Mouse (Mus musculus) ES-E14 (cell line): ENCODE data around the gene Gm44502. TPM values are rescaled to one million over a fixed set of nuclear protein-coding genes. Genes with fewer than 3 reads are reported as not detected.
A peak's percentile ranks its signal among the peaks of the same experiment; 100 is the strongest.

ENCODE experiments used
- DNase-seq: peaks from one replicate; pipeline ENCODE4 v3.0.0-alpha.2; 2013; ENCODE audit warnings: low read depth, low spot score
- H3K27ac ChIP-seq: 2 replicates; pipeline ENCODE4 v1.5.1; 2012; ENCODE audit warnings: low read depth, mild to moderate bottlenecking, low read length, moderate library complexity, mixed read lengths; ENCODE audit not compliant: poor library complexity, insufficient read depth, severe bottlenecking
- H3K36me3 ChIP-seq: 2 replicates; pipeline ENCODE4 v1.6.1; 2012; ENCODE audit warnings: mild to moderate bottlenecking, low read length, moderate library complexity, mixed read lengths; ENCODE audit not compliant: control insufficient read depth, poor library complexity, insufficient read depth, severe bottlenecking
- H3K4me1 ChIP-seq, 2 experiments: fragments of 150-350 bp in 1 of 2; sonication (generic) in 1 of 2; 2 replicates each; pipeline ENCODE4 v1.6.1; 2012; ENCODE audit warnings: low read length in 2 of 2, mild to moderate bottlenecking in 1 of 2, mixed read lengths in 1 of 2; ENCODE audit not compliant: control insufficient read depth in 2 of 2, insufficient read depth in 2 of 2, poor library complexity in 1 of 2
- H3K4me3 ChIP-seq, 2 experiments: fragments of 150-350 bp in 1 of 2; sonication (generic) in 1 of 2; 2 replicates each; pipeline ENCODE4 v1.5.1; 2012; ENCODE audit warnings: low read length in 2 of 2, low read depth in 1 of 2, mild to moderate bottlenecking in 1 of 2, mixed read lengths in 1 of 2; ENCODE audit not compliant: insufficient read depth in 1 of 2, poor library complexity in 1 of 2, severe bottlenecking in 1 of 2
- H3K9ac ChIP-seq: 2 replicates; pipeline ENCODE4 v1.6.1; 2012; ENCODE audit warnings: low read depth, mild to moderate bottlenecking, low read length, mixed read lengths; ENCODE audit not compliant: poor library complexity, insufficient read depth, severe bottlenecking
- H3K9me3 ChIP-seq: fragments of 150-350 bp; sonication (generic); 2 replicates; pipeline ENCODE4 v1.6.1; 2012; ENCODE audit warnings: low read depth, mild to moderate bottlenecking, low read length; ENCODE audit not compliant: control insufficient read depth, insufficient read depth
- CHD2 ChIP-seq: IDR thresholded peaks from 2 replicates; pipeline ENCODE4 v1.6.1; 2014; ENCODE audit warnings: mild to moderate bottlenecking, low read depth, low read length, inconsistent platforms
- HCFC1 ChIP-seq: IDR thresholded peaks from 2 replicates; pipeline ENCODE4 v1.6.1; 2012; ENCODE audit warnings: low read length, inconsistent platforms, borderline replicate concordance; ENCODE audit not compliant: insufficient read depth
- MAFK ChIP-seq: IDR thresholded peaks from 2 replicates; pipeline ENCODE4 v1.6.1; 2014; ENCODE audit warnings: mild to moderate bottlenecking, low read depth, low read length, inconsistent platforms; ENCODE audit not compliant: insufficient read depth
- ZC3H11A ChIP-seq: IDR thresholded peaks from 2 replicates; pipeline ENCODE4 v1.6.1; 2012; ENCODE audit warnings: low read depth, mild to moderate bottlenecking, inconsistent platforms, low read length, borderline replicate concordance
- ZNF384 ChIP-seq: IDR thresholded peaks from 2 replicates; pipeline ENCODE4 v1.6.1; 2012; ENCODE audit warnings: low read depth, low read length, inconsistent platforms
- in situ Hi-C, 2 experiments: fragments of 600-800 bp; cut with MboI; formaldehyde crosslinking; loops; one replicate each; pipeline ENCODE4 v1.15.1; 2025; ENCODE audit warnings: low sequenced_read_pairs in 2 of 2, inconsistent platforms in 1 of 2; ENCODE audit not compliant: unreplicated experiment in 2 of 2
- total RNA-seq: library from RNA; depleted of rRNA; stranded (reverse); fragments of 300-350 nt; gene quantifications from 2 replicates; pipeline ENCODE4 v1.2.3, GENCODE M21; 2012

The Gm44502 gene
- total RNA-seq, 1 experiment = 0.36 TPM

DNA sequence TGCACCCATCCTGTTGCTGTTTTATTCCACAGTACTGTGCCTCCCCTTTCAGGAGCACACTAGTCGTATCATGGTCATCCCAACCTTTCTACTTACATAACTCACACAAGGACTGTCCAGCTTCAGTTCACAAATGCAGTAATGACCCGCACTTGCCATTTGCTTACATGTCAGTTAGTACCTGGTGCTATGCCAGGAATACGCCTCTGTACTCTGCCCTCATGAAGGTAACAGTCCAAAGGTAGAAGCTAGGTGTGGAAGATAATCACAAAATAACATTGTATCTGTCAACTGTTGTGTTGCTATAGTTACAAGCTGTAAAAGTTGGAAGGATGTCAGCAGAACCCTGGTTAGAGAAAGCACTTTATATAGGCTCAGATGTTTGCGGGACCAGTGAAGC, 32.6 kb downstream of the Gm44502 start:
- H3K27ac ChIP-seq = no peak overlapping the region
- peaks cover 0 to 5% of the 10 kb centered on the region in 2 experiments; a peak in 1 of 4 replicates for H3K4me1 ChIP-seq
- H3K9ac ChIP-seq = no peak overlapping the region
- DNase-seq = no peak
- TF ChIP-seq ZNF384 = no peak
- no peak for TF ChIP-seq CHD2
- no peak for TF ChIP-seq MAFK
- TF ChIP-seq HCFC1 = no peak
- TF ChIP-seq ZC3H11A = no peak
- no peak overlapping the region for H3K4me3 ChIP-seq
- in situ Hi-C loops = no loop called here
- no peaks in the 10 kb centered on the region for H3K9me3 ChIP-seq
- no peaks in the 10 kb centered on the region for H3K36me3 ChIP-seq

DNA sequence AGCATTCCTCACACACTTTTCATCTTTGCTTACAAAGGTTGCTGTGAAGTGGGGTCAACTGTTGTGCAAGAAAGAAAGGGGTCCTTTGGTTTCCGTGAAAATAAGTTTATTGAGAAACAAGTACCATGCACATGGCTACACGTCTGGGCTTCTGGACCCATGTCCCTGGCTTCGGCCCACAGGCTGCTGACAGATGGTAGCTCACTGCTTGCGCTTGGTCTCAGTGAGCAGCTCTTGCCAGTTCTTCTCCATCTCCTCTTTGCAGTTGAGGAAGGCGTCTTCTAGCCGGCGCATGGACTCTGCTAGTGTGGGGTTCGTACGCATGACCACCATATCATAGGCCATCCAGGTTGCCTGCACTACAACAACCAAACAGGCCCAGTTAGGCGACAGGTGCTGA, 39.4 kb downstream of the Gm44502 start:
- H3K36me3 ChIP-seq = no peaks in the 10 kb centered on the region
- in situ Hi-C loops = no loop called here
- H3K27ac ChIP-seq = no peak overlapping the region
- DNase-seq = no peak
- H3K4me1 ChIP-seq = peaks cover 0 to 6% of the 10 kb centered on the region in 2 experiments; a peak in 1 of 4 replicates
- TF ChIP-seq MAFK (no peak), HCFC1 (no peak), ZNF384 (no peak), CHD2 (no peak), ZC3H11A (no peak)
- no peak overlapping the region for H3K4me3 ChIP-seq
- H3K9me3 ChIP-seq = no peaks in the 10 kb centered on the region
- no peak overlapping the region for H3K9ac ChIP-seq

DNA sequence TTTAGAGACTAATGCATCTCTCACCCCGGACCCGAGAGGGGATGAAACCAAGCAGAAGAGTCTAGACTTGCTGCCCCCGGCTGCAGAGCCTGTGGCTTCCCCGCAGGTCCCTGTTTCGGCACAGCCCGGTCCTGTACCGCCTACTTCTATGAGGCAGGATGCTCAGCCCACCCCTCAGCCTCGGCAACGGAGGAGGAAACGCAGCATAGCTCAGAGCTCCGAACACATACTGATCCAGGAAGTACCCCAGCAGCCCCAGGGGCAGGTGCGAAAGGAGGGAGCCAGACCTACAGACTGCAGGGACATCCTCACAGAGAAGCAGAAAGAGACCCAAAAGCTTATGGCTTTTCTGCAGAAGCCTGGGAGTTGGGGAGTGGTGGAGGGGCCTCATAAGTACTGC, 42.4 kb downstream of the Gm44502 start:
- peak overlapping the region; percentile 12 to 39; a peak in 2 of 4 replicates for H3K4me3 ChIP-seq
- no peak overlapping the region for H3K27ac ChIP-seq
- H3K9ac ChIP-seq = no peak overlapping the region
- H3K9me3 ChIP-seq = no peaks in the 10 kb centered on the region
- H3K4me1 ChIP-seq = peaks cover 0 to 6% of the 10 kb centered on the region in 2 experiments; a peak in 1 of 4 replicates
- in situ Hi-C loops = no loop called here
- DNase-seq = no peak
- H3K36me3 ChIP-seq = no peaks in the 10 kb centered on the region
- TF ChIP-seq MAFK (no peak), ZNF384 (no peak), ZC3H11A (no peak), HCFC1 (no peak), CHD2 (no peak)

DNA sequence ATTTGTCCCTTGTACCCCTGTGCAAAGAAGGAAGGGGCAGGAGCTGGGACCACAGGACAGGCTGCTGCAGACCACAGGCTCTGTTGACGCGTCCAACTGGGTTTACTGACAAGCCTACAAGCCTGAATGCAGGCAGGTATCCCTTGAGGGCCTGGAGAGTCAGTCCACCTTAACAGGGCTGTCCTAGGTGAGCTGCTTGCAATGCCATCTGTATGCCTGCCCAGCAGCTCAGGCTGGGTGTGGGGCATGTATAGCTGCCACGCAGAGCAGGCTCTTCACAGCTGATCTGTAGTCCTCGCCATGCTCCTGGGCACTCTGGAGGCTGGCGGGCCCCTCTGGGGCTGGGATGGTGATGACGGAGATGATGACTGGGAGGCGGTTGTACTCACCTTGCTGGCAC, 44.9 kb downstream of the Gm44502 start, which contains the start of gene Klhdc7b:
Gene Klhdc7b, plus strand, starts transcription at position 301 of the 400 bp plus-strand sequence.
- DNase-seq = no peak
- no peak for TF ChIP-seq MAFK
- no peak for TF ChIP-seq ZNF384
- no peak for TF ChIP-seq HCFC1
- TF ChIP-seq ZC3H11A = no peak
- TF ChIP-seq CHD2 = no peak
- H3K4me3 ChIP-seq = peak within 1 kb of the TSS; percentile 44 to 59; a peak in 3 of 4 replicates
- in situ Hi-C loops = no loop called here
- no peak within 1 kb of the TSS for H3K27ac ChIP-seq
- peaks cover 1 to 6% of the 10 kb centered on the region in 2 experiments; a peak in 1 of 4 replicates for H3K4me1 ChIP-seq
- peak within 1 kb of the TSS; percentile 39; the same call in 1 of the 2 replicates for H3K9ac ChIP-seq
- no peaks in the 10 kb centered on the region for H3K36me3 ChIP-seq
- H3K9me3 ChIP-seq = no peaks in the 10 kb centered on the region
